Mouse (Mus musculus) cerebellum, adult (tissue): ENCODE results near the gene Myom3.

Experiments used
- ATAC-seq: cut with Nextera tagmentation; 2 replicates; pipeline ENCODE4 v1.9.2; 2017; ENCODE audit warnings: mild to moderate bottlenecking, moderate library complexity, mixed read lengths; ENCODE audit not compliant: insufficient number of reproducible peaks, low FRiP score, low TSS enrichment

Gene Myom3

DNA sequence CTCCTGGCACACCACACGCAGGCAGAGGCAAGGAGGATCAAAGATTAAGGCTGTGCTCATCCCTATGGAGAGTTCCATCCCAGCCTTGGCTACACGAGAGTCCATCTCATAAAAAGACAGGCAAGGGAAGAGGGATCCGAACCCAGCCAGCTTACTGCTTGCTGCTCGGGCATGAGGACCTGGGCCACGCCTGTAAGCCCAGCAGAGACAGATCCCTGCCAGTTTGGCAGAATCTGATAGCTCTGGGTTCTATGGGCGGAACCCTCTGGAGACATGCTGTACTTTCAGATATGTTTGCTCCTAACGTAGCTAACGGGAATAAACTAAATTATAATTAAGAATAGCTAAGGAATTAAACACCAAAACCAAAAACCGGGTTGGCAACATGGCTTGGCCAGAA, 92.4 kb downstream of the Myom3 start:
- ATAC-seq: no peak

DNA sequence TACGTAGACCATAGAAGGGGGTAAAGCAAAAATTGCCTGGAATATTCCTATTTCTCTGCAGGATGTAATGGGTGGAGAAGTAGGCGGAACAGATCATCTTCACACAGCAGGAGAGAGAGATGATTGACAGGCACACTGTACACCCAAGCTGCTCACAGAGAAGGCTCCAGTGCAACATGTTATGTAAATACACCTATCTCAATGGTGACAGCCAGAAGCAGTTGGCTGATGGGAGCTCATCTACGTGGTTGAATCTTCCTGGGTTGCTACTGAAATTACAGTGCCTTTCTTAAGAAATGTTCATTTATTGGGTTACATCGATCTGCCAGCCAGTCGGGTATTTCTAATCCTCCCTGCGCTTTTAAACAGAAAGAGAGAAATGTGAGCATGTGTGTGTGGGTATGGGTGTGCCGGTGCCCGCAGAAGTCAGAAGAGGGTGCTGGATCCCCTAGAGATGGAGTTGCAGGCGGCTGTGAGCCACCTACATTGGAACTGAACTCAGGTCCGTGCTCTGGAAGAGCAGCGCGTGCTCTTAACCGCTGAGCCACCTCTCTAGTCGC, 94.6 kb downstream of the Myom3 start:
- no peak for ATAC-seq

DNA sequence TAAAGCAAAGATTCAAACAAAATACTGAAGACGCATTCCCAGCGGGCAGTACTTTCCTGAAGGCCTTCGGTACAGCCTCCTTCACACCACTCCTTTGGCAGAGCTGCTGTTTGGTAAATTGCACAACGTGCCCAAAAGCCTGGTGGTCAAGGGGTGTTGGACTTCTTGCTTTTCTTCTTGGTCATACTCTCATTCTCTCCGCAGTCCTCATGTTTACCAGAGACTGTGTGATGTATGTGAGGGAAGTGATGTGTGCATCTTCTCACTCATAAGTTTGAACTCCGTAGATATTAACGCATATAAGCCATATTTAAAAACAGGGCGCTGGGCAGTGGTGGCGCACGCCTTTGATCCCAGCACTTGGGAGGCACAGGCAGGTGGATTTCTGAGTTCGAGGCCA, 95.1 kb downstream of the Myom3 start:
- ATAC-seq: no peak

DNA sequence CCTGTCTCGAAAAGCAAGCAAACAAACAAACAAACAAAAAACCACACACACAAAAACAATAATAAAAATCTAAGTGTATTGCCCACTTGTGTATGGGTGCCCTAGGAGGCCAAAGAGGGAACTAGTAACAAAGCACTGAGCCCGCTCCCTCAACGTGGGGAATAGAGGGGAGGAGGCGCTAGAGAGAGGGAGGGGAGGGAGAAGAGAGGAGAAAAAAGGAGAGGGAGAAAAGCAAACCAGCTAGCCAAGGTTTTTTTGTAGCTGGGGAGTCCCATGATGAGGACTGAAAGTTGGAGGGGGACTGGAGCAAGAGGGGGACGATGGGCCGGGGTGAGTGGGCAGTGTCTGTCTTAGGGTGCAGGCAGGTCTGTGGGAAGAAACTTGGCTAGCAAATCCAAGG, 95.6 kb downstream of the Myom3 start:
- ATAC-seq: peak; percentile 12; the same call in 1 of the 2 replicates

DNA sequence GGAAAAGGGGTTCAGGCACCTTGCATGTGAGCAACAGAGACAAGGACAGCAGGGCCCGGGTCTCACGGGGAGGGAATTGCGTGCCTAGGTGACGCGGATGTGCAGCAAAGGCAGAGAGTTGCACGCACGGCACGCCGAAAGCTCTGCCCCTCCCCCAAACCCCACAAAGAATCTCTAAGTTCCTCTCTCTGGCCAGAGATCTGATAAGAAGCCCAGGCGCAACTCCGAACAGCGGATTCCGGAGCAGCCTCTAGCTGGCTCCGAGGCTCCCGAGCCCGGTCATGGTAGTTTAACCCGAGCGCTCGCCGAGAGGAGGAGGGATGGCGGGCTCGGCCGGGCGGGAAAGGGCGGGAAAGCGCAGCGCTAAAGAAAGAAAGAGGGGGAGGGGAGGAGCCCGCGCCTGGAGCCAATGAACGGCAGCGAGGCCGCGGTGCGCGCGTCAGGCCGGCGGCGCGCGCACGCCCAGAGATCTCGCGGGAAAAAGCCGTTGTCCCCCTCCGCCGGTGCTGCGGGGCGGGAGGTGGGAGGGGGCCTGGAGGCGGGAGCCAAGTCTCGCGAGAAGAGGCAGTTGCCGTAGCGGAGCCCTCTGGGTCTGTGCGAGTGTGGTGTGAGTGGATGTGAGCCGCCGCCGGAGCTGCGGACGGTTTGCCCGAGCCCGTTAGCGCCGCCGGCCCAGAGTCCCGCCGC, 96.2 kb downstream of the Myom3 start, which contains the start of gene Srsf10:
TSS of gene Srsf10 (plus strand) at position 212 of the 687 bp plus-strand sequence.
- ATAC-seq: peak; percentile 88

DNA sequence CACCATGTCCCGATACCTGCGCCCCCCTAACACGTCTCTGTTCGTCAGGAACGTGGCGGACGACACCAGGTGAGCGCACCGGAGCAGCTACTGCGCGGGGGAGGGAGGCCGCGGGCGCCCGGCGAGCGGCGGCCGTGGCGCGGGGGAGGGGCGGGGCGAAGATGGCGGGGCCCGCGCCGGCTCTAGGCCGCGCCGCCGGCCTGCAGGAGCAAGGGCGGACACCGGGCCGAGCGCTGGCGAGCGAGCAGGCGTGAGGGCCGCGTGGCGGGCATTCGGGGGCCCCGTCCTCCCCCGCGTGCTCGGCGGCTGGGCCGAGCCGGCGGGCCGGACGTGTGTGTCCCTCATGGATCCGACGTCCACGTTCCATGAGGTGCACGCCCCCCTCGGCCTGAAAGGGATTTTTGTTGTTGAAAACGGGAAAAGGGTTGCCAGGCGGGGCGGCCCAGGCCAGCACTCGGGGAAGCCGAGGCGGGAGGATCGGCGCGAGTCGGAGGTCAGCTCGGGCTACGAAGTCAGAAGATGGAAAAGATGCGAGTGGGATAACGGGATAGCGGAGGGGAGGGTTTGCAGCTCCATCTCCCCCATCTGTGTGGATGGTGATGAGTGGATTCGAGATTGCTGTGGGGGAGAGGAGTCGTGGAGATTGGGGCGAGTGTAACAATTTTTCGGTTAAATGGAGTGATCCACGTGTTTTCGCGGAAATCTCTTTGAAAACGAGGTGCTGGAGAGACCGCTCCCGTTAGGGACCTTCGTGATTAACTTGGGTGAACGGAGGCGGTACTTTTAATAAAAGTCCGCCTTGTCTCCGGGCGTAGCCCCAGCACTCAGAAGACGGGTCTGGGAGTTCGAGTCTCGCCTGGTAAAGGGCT, 96.9 kb downstream of the Myom3 start:
- ATAC-seq: peak; percentile 45; the same call in 1 of the 2 replicates

DNA sequence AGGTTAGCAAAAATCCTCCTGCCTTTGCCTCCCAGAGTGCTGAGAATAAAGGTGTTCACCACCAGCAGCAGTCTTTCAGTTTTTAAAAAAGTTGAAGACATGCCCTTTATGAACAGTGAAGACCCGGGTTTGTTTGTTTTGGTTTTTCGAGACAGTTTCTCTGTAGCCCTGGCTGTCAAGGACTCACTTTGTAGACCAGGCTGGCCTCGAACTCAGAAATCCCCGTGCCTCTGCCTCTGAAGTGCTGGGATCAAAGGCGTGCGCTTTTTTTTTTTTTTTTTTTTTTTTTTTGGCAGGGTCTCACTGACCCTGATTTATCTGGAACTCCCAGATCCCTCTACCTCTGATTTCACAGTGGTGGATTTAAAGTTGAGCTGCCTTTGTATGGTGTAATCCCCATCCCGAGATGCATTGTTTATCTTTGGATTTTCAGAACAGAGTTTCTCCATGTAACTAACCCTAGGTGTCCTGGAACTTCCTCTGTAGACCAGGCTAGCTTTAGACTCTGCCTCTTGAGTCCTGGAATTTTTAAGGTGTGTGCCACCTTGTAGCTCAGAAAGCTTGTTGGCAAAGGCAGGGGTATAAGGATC, 98.2 kb downstream of the Myom3 start:
- no peak for ATAC-seq
